Mouse (Mus musculus) heart, postnatal 0 days (tissue): ENCODE measurements at regions not wholly inside any gene's neighbourhood (a gene's known extent, or its start where the extent isn't known, plus 50 kb on each side); places are given as distances from the start of the nearest gene placed in this dataset.

Experiments used
- CTCF ChIP-seq: IDR thresholded peaks from 2 replicates; pipeline ENCODE4 v1.5.1; 2016; ENCODE audit warnings: antibody characterized with exemption, control low read depth, low read depth
- EP300 ChIP-seq: IDR thresholded peaks from 2 replicates; pipeline ENCODE4 v1.6.1; 2016; ENCODE audit warnings: antibody characterized with exemption, low read depth

DNA sequence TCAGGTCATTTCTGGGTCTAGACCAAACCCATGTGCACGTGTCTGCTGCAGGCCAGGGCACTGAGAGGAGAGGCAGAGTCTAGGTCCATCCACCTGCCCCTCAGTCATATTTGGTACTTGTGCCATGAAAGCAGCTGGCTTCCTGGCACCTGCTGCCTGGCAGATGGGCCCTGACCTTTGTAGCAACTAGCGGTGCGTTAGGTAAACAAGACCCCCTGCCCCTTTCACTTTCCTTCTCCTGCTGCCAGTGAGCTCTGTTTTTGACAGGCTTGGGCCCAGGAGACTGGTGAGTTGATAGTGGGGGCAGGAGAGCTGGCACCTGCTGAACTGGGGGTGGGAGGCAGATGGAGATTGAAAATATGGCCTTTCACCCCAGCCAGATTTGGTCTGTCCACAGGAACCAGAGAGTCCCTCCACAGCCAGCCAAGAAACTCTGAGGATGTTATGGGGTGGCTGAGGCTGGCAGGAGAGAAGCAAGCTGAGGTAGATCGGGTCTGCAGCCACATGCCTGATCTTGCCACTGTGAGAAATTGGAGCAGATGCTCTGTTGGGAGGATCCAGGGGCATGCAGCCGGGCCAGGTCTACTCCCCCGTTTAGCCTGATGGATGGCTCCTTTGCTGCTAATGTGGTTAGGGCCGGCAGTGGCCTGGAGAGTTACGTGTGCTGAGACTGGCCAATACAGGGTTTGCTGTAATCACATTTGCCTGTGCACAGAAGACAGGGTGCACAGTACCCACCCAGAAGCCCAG lies 316.6 kb upstream of the 4931429L15Rik start:
- TF ChIP-seq CTCF: no peak
- TF ChIP-seq EP300: no peak
